Mouse (Mus musculus) MEL (cell line): ENCODE measurements around the gene Cacna2d4. TPM values are rescaled to one million over a fixed set of nuclear protein-coding genes. Genes with fewer than 3 reads are reported as not detected.
A peak's percentile ranks its signal among the peaks of the same experiment; 100 is the strongest.

Experiments
- DNase-seq: peaks from one replicate; pipeline ENCODE4 v3.0.0; 2011; ENCODE audit warnings: low read depth, low spot score
- H3K27ac ChIP-seq: 2 replicates; pipeline ENCODE4 v1.5.1; 2012; ENCODE audit warnings: low read depth, mild to moderate bottlenecking, control low read depth, low read length, moderate library complexity; ENCODE audit not compliant: control insufficient read depth
- H3K27me3 ChIP-seq, 2 experiments: fragments of 150-350 bp in 1 of 2; sonication (generic) in 1 of 2; 2 replicates each; pipeline ENCODE4 v1.6.1; 2012; ENCODE audit warnings: low read length in 2 of 2, mild to moderate bottlenecking in 2 of 2, improper control_type of control experiment in 1 of 2, moderate library complexity in 1 of 2; ENCODE audit not compliant: insufficient read depth in 2 of 2, control insufficient read depth in 1 of 2
- H3K36me3 ChIP-seq, 2 experiments: 2 replicates each; pipeline ENCODE4 v1.6.1; 2012 to 2014; ENCODE audit warnings: low read length in 2 of 2, improper control_type of control experiment in 1 of 2, inconsistent platforms in 1 of 2, mild to moderate bottlenecking in 1 of 2; ENCODE audit not compliant: insufficient read depth in 2 of 2, control insufficient read depth in 1 of 2
- H3K4me1 ChIP-seq, 2 experiments: fragments of 150-350 bp in 1 of 2; sonication (generic) in 1 of 2; 2 replicates each; pipeline ENCODE4 v1.6.1; 2012; ENCODE audit warnings: low read length in 2 of 2, improper control_type of control experiment in 1 of 2, mild to moderate bottlenecking in 1 of 2; ENCODE audit not compliant: insufficient read depth in 2 of 2, control insufficient read depth in 1 of 2
- H3K4me3 ChIP-seq, 2 experiments: fragments of 150-350 bp in 1 of 2; sonication (generic) in 1 of 2; 2 replicates each; pipeline ENCODE4 v1.5.1; 2012; ENCODE audit warnings: low read depth in 2 of 2, low read length in 2 of 2, mild to moderate bottlenecking in 2 of 2, moderate library complexity in 2 of 2, control low read depth in 1 of 2, improper control_type of control experiment in 1 of 2; ENCODE audit not compliant: control insufficient read depth in 1 of 2, insufficient read depth in 1 of 2
- H3K79me2 ChIP-seq: 2 replicates; pipeline ENCODE4 v1.6.1; 2012; ENCODE audit warnings: mild to moderate bottlenecking, low read length, moderate library complexity; ENCODE audit not compliant: control insufficient read depth, poor library complexity, insufficient read depth
- H3K9ac ChIP-seq: 2 replicates; pipeline ENCODE4 v1.6.1; 2012; ENCODE audit warnings: low read depth, mild to moderate bottlenecking, control low read depth, low read length, moderate library complexity; ENCODE audit not compliant: control insufficient read depth, poor library complexity, severe bottlenecking
- H3K9me3 ChIP-seq: fragments of 150-350 bp; sonication (generic); replicated peaks from 2 replicates; pipeline ENCODE4 v1.6.1; 2012; ENCODE audit warnings: mild to moderate bottlenecking, low read length, improper control_type of control experiment, moderate library complexity; ENCODE audit not compliant: insufficient read depth
- CHD1 ChIP-seq: IDR thresholded peaks from 2 replicates; pipeline ENCODE4 v1.6.1; 2012; ENCODE audit warnings: low read depth, mild to moderate bottlenecking, inconsistent platforms, low read length, improper control_type of control experiment
- CTCF ChIP-seq, 3 experiments: IDR thresholded peaks in 2 of 3; conservative IDR thresholded peaks in 1 of 3; 2 replicates each; pipeline ENCODE4 v1.5.1; 2011 to 2012; ENCODE audit warnings: low read length in 3 of 3, low read depth in 2 of 3, mild to moderate bottlenecking in 2 of 3, improper control_type of control experiment in 1 of 3, inconsistent platforms in 1 of 3, mixed read lengths in 1 of 3, moderate library complexity in 1 of 3; ENCODE audit not compliant: control insufficient read depth in 1 of 3, insufficient read depth in 1 of 3, poor library complexity in 1 of 3, severe bottlenecking in 1 of 3
- E2F4 ChIP-seq: IDR thresholded peaks from 2 replicates; pipeline ENCODE4 v1.6.1; 2011; ENCODE audit warnings: low read depth, low read length, improper control_type of control experiment, borderline replicate concordance
- EP300 ChIP-seq, 2 experiments: IDR thresholded peaks; 2 replicates each; pipeline ENCODE4 v1.6.1; 2011; ENCODE audit warnings: improper control_type of control experiment in 2 of 2, low read length in 2 of 2, low read depth in 1 of 2, mild to moderate bottlenecking in 1 of 2
- GATA1 ChIP-seq: IDR thresholded peaks from 2 replicates; pipeline ENCODE4 v1.6.1; 2011; ENCODE audit warnings: low read depth, low read length, improper control_type of control experiment
- KAT2A ChIP-seq: conservative IDR thresholded peaks from 2 replicates; pipeline ENCODE4 v1.6.1; 2012; ENCODE audit warnings: low read depth, low read length, improper control_type of control experiment, inconsistent platforms
- MAFK ChIP-seq: IDR thresholded peaks from 2 replicates; pipeline ENCODE4 v1.6.1; 2011; ENCODE audit warnings: low read depth, mild to moderate bottlenecking, low read length, improper control_type of control experiment, borderline replicate concordance
- MAZ ChIP-seq: IDR thresholded peaks from 2 replicates; pipeline ENCODE4 v1.6.1; 2012; ENCODE audit warnings: low read depth, mild to moderate bottlenecking, inconsistent platforms, low read length, improper control_type of control experiment
- MEF2A ChIP-seq: IDR thresholded peaks from 2 replicates; pipeline ENCODE4 v1.6.1; 2014; ENCODE audit warnings: low read depth, mild to moderate bottlenecking, inconsistent platforms, low read length, improper control_type of control experiment; ENCODE audit not compliant: poor library complexity, insufficient replicate concordance, severe bottlenecking; ENCODE audit errors: extremely low read depth
- MXI1 ChIP-seq: IDR thresholded peaks from 2 replicates; pipeline ENCODE4 v1.6.1; 2011; ENCODE audit warnings: mild to moderate bottlenecking, low read depth, low read length, improper control_type of control experiment
- MYB ChIP-seq: IDR thresholded peaks from 2 replicates; pipeline ENCODE4 v1.6.1; 2011; ENCODE audit warnings: mild to moderate bottlenecking, low read depth, low read length, improper control_type of control experiment
- MYC ChIP-seq: IDR thresholded peaks from 2 replicates; pipeline ENCODE4 v1.6.1; 2011; ENCODE audit warnings: low read depth, mild to moderate bottlenecking, low read length, improper control_type of control experiment, moderate library complexity
- NELFE ChIP-seq: IDR thresholded peaks from 2 replicates; pipeline ENCODE4 v1.6.1; 2011; ENCODE audit warnings: low read depth, low read length, improper control_type of control experiment
- POLR2A ChIP-seq, 2 experiments: IDR thresholded peaks; 2 replicates each; pipeline ENCODE4 v1.6.1; 2011 to 2012; ENCODE audit warnings: low read length in 2 of 2, mild to moderate bottlenecking in 2 of 2, control low read depth in 1 of 2, improper control_type of control experiment in 1 of 2, low read depth in 1 of 2, moderate library complexity in 1 of 2; ENCODE audit not compliant: control insufficient read depth in 1 of 2, insufficient read depth in 1 of 2, poor library complexity in 1 of 2
- SIN3A ChIP-seq: IDR thresholded peaks from 2 replicates; pipeline ENCODE4 v1.6.1; 2012; ENCODE audit warnings: low read length, improper control_type of control experiment, inconsistent platforms
- SMC3 ChIP-seq: IDR thresholded peaks from 2 replicates; pipeline ENCODE4 v1.6.1; 2011; ENCODE audit warnings: low read depth, low read length, improper control_type of control experiment
- TBP ChIP-seq: IDR thresholded peaks from 2 replicates; pipeline ENCODE4 v1.8.0; 2011; ENCODE audit warnings: low read depth, low read length, improper control_type of control experiment
- TCF12 ChIP-seq: IDR thresholded peaks from 2 replicates; pipeline ENCODE4 v1.6.1; 2014; ENCODE audit warnings: low read depth, mild to moderate bottlenecking, inconsistent platforms, low read length, improper control_type of control experiment, moderate library complexity
- USF1 ChIP-seq: IDR thresholded peaks from 2 replicates; pipeline ENCODE4 v1.6.1; 2014; ENCODE audit warnings: low read depth, mild to moderate bottlenecking, inconsistent platforms, low read length, improper control_type of control experiment, moderate library complexity
- ZKSCAN1 ChIP-seq: IDR thresholded peaks from 2 replicates; pipeline ENCODE4 v1.6.1; 2012; ENCODE audit warnings: low read depth, mild to moderate bottlenecking, inconsistent platforms, low read length, improper control_type of control experiment, moderate library complexity
- ZNF384 ChIP-seq: IDR thresholded peaks from 2 replicates; pipeline ENCODE4 v1.6.1; 2012; ENCODE audit warnings: low read depth, mild to moderate bottlenecking, inconsistent platforms, low read length, improper control_type of control experiment
- polyA plus RNA-seq, 2 experiments: library from polyadenylated mRNA; stranded (reverse) in 1 of 2; unstranded in 1 of 2; fragments of >175 nt in 1 of 2; fragments of >200 nt in 1 of 2; gene quantifications; 2 replicates each; pipeline versions ENCODE4 v1.2.1 to v1.2.4; 2012; ENCODE audit warnings: low replicate concordance in 2 of 2, low read depth in 1 of 2; ENCODE audit not compliant: insufficient read length in 2 of 2, insufficient read depth in 1 of 2, missing spikeins in 1 of 2
- total RNA-seq: library from RNA; depleted of rRNA; stranded (reverse); fragments of 300-350 nt; gene quantifications from 2 replicates; pipeline ENCODE4 v1.2.3, GENCODE M21; 2012

Cacna2d4 gene
- total and polyA plus RNA-seq, 3 experiments = 0.69 to 1.1 TPM; not detected in 1

DNA sequence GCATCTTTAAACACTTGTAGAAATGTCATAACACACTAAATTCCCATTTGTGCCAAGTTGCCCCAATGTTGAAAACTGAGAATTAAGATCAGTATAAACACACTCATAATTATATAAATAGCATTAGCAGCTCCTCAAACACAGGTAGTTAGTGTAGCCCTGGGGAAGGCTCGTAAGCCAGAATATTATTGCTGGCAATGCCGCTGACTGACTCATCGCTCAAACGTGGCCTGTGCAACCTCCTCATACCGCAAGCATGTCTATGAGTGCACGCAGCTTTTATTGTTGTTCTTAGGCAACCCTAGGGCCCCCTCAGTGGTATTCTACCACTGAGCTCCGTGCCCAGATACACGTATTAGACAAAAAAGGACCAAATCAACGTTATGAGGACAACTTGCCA is 156.5 kb downstream of the Cacna2d4 start:
- no peak overlapping the region for H3K27ac ChIP-seq
- TF ChIP-seq ZKSCAN1 = no peak
- TF ChIP-seq CHD1 = no peak
- no peak for TF ChIP-seq CTCF (IDR thresholded peaks at IDR 0.05 in 2 of 3, conservative IDR thresholded peaks at IDR 0.05 in 1 of 3; ENCODE audit: control insufficient read depth in 1 of 3, insufficient read depth in 1 of 3, low read depth in 2 of 3, low read length in 3 of 3, poor library complexity in 1 of 3, severe bottlenecking in 1 of 3)
- no peak for TF ChIP-seq MYC
- TF ChIP-seq MYB = no peak
- TF ChIP-seq NELFE = no peak
- TF ChIP-seq USF1 = no peak
- no peaks in the 10 kb centered on the region for H3K9me3 ChIP-seq
- no peak overlapping the region for H3K9ac ChIP-seq
- no peak overlapping the region for H3K4me3 ChIP-seq
- H3K36me3 ChIP-seq = peaks cover 0 to 11% of the 10 kb centered on the region in 2 experiments; a peak in 2 of 4 replicates
- DNase-seq = no peak
- peaks cover 4 to 17% of the 10 kb centered on the region in 2 experiments for H3K4me1 ChIP-seq
- H3K79me2 ChIP-seq = peaks cover 8% of the 10 kb centered on the region
- no peaks in the 10 kb centered on the region for H3K27me3 ChIP-seq

DNA sequence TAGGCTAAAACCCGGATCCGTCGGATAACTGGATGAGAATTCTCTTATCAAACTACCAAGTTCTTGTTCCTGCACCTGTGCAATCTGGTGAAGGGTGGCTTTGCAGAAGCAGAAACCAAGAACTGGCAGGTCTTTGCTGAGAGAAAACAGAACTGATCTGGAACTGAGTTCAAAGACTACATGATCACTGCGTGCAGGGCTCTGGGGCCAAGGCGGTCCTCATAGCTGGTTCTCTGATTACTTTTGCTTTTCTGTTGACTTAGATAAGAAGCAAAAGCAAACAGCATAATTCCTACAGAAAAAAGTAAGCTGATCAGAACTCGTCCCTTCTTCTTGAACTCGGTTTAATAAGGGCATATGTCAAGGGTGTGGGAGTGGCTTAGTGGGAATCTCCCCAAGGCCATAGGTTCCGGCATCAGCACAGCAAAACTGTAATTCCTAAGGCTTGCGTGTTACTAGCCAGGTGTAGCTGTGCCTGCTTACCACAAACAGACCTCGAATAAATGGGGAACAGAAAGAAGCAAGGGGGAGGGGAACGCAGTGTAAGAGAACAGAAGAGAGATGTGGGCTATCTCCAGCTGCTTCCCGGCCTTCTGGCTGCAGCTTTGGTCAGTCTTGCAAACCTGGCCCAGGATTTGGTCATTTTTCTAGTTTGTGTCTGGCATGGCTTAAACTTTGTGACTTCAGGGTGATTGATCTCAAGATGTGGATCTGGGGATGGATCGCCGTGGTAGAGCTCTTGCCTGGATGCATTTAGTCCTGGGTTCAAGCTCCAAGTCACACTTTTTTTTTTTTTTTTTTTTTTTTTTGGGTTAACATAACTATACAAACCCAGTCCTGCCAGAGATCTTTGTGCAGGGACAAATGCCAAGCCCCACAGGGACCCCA is 159.3 kb downstream of the Cacna2d4 start:
- Histone ChIP-seq H3K36me3 (peaks cover 0 to 7% of the 10 kb centered on the region in 2 experiments; a peak in 2 of 4 replicates), H3K27ac (peak overlapping the region; percentile 16; the same call in 1 of the 2 replicates), H3K9ac (no peak overlapping the region), H3K79me2 (no peaks in the 10 kb centered on the region), H3K4me1 (peaks cover 4 to 17% of the 10 kb centered on the region in 2 experiments)
- TF ChIP-seq USF1 (no peak), E2F4 (no peak), MAZ (no peak), GATA1 (peak; percentile 20; the same call in 1 of the 2 replicates), KAT2A (no peak), SMC3 (no peak), ZNF384 (peak; percentile 67), MXI1 (no peak), SIN3A (no peak), POLR2A (IDR thresholded peaks at IDR 0.05; ENCODE audit: control insufficient read depth in 1 of 2, insufficient read depth in 1 of 2, low read depth in 1 of 2, low read length in 2 of 2, poor library complexity in 1 of 2) (no peak), MAFK (no peak), EP300 (IDR thresholded peaks at IDR 0.05; ENCODE audit: low read depth in 1 of 2, low read length in 2 of 2) (peak in 1 of 2 experiments; percentile 10; a peak in 1 of 4 replicates), TCF12 (no peak; the same call in 1 of the 2 replicates), TBP (peak; percentile 62; the same call in 1 of the 2 replicates), MEF2A (no peak)
- TF ChIP-seq, all 39 proteins: peak for 4
- Histone ChIP-seq H3K27me3 (no peaks in the 10 kb centered on the region), H3K4me3 (peak overlapping the region; percentile 14 to 50), H3K9me3 (no peaks in the 10 kb centered on the region)
- DNase-seq = peak; percentile 74
